Mouse (Mus musculus) naive thymus-derived CD4-positive, alpha-beta T cell, adult 2 months (primary cell): ENCODE results near the gene Nipsnap1.

Experiments used
- DNase-seq: peaks from one replicate; pipeline ENCODE4 v3.0.0-alpha.2; 2011; ENCODE audit warnings: low read depth

Gene Nipsnap1

GRCm38 (mm10) chr11:4865645-4866251 is 8.0 kb upstream of the Nipsnap1 start:
- DNase-seq: peak; percentile 86

DNA sequence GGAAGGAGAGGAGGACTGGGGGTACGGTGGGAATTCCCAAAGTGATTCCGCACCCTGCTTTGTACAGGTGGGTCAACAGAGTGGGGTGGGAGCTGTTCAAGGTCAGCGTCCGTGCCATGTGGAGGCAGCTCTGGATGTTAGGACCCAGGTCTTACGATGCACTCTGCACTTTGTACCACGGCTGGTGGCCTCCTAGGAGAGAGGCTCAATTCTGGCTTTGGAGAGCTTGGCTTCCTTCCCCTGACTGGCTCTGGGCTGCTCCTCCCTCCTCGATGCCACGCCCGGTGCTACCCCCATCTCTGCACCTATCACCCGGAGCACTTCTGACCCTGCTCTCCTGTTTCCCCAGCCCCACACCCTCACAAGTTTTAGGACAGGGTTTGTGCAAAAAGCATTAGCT is 800 bp downstream of the Nipsnap1 start:
- DNase-seq: no peak

DNA sequence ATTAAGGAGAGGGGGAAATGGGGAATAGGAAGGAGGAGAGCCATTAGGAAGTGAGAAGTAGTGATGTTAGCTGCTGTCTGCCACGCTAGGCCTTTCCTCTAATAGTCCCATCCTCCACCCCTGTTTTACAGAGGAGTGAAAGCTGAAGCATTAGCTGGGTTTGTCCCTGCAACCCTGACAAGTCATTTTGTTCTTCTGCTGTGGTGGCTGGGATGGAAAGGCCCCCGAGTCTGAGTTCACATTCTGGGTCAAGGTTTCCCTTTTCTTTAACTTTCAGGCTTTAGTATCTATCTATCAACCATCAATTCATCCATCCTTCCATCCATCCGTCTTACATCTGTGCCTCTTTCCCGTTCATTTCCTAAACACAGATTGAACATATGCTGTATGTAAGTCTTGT is 7.3 kb downstream of the Nipsnap1 start:
- no peak for DNase-seq

GRCm38 (mm10) chr11:4882892-4883627 is 9.3 kb downstream of the Nipsnap1 start:
- no peak for DNase-seq

GRCm38 (mm10) chr11:4885385-4885903 is 11.7 kb downstream of the Nipsnap1 start:
- peak; percentile 73 for DNase-seq

- DNase-seq: no peak
These were observed 13.2 kb downstream of the Nipsnap1 start for GRCm38 (mm10) chr11:4886987-4887386.

- peak; percentile 82 for DNase-seq
These were observed 21.4 kb downstream of the Nipsnap1 start, which contains the start of gene Thoc5 for GRCm38 (mm10) chr11:4894848-4895816. TSS of gene Thoc5 (plus strand) at chr11:4895320.

DNA sequence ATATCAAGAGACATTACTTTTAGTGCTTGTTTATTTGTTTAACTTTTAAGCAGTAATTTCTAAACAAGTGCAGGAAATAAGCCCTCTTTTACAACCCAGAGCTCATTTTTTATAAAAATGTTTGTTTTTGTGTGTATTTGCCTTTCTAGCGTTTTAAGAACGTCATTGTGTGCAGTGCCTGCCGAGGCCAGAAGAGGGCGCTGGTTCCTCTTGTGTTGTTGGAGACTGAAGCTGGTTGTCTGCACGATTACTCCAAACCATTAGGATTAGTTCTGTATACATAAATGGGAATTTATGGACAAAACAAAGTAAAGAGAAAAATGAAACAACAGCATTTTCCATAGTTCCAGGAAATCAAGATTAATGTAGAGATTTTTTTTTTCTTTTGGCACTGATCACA is 26.7 kb downstream of the Nipsnap1 start:
- DNase-seq: peak; percentile 47

- DNase-seq: no peak
These were observed 28.2 kb downstream of the Nipsnap1 start for GRCm38 (mm10) chr11:4901956-4902355.

- DNase-seq: no peak
These were observed 32.5 kb downstream of the Nipsnap1 start for GRCm38 (mm10) chr11:4906231-4906630.

GRCm38 (mm10) chr11:4916068-4916467 is 42.3 kb downstream of the Nipsnap1 start:
- peak; percentile 78 for DNase-seq

DNA sequence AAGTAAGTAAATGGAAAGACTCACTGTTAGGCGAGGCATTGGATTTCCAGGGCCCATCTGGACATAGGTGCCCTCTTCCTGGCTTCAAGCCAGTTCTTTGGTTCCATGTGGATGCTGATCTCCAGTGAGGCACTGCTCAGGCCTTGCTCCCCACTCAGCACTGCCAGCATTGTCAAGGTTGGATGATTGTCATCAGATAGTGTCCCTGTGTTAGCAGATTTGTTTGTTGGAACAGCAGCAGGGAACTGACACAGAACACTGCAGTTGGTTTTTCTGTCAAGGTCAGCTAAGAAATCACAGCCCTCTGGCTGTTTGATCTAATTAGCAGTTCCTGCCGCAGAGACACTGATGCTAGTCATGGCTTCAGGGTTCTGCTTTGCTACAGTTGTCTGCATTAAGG is 47.5 kb downstream of the Nipsnap1 start:
- no peak for DNase-seq

DNA sequence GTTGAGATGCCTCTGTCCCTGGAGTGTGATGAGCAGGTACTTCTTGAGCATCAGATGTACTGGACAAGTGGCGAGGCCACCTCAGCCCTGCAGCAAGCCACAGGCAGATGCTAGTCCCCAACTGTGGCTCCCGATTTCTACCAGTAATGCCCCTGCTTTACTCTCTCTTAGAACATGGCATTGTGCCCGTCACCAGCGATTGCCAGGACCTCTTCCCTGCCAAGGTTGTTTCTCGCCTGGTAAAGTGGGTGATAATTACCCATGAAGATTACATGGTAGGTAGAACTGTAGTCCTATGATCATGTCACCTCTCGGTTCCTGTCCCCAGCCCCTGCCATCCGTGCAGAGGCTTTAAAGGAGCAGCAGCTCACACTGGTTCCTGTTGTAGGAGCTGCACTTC is 48.0 kb downstream of the Nipsnap1 start:
- DNase-seq: no peak

- DNase-seq: no peak
These were observed 53.5 kb downstream of the Nipsnap1 start for GRCm38 (mm10) chr11:4927224-4927623.

- no peak for DNase-seq
These were observed 57.4 kb downstream of the Nipsnap1 start for GRCm38 (mm10) chr11:4931009-4931601.

GRCm38 (mm10) chr11:4936243-4936642 is 62.5 kb downstream of the Nipsnap1 start:
- no peak for DNase-seq
